Mouse (Mus musculus): ENCODE data around the gene Nobox. TPM values are rescaled to one million over a fixed set of nuclear protein-coding genes. Genes with fewer than 3 reads are reported as not detected.
A peak's percentile ranks its signal among the peaks of the same experiment; 100 is the strongest.

The Nobox gene
- polyA plus RNA-seq, 1 experiment from 2014 or later = not detected

DNA sequence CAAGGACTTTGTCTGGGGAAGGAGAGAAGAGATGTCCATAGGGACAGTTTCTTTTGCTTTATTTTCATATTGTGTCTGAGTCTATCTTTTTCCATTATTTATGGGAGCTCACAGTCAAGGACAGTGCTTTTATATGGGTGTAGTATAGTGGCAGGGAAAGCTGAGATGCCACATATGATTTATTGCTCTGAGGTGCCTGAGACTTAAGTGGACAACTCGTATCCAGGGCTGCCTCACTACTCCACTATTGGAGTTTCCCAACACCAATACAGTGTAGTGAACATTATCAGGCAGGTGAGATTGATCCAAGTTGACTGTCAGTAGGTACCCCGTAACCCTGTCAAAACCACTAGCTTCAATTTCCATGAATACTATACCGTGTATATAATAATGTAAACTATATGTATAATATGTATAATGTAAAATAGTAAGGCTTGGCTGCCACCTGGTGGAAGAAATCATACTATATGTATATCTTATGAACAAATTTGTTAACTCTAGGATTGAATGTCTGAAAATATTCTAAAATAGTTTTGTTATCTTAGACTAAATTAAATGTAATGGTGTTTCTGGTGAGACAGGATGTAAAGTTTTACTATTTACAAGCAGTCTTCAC is 26.4 kb upstream of the Nobox start:
- H3K27me3 ChIP-seq (replicated peaks; ENCODE audit: control insufficient read depth, insufficient read depth, low read length) = no peaks in the 10 kb centered on the region
- H3K27ac ChIP-seq (ENCODE audit: low read depth, low read length) = no peak overlapping the region
- ATAC-seq = no peak
- H3K36me3 ChIP-seq (ENCODE audit: control insufficient read depth, insufficient read depth, low read length) = no peaks in the 10 kb centered on the region
- no peaks in the 10 kb centered on the region for H3K9me3 ChIP-seq (replicated peaks; ENCODE audit: control insufficient read depth, low read length)
- H3K4me1 ChIP-seq (ENCODE audit: control insufficient read depth, insufficient read depth, low read length) = peaks cover 5% of the 10 kb centered on the region; the same call in 1 of the 2 replicates
- peak; percentile 56 for DNase-seq (ENCODE audit: low spot score)
- no peak overlapping the region for H3K9ac ChIP-seq (ENCODE audit: low read length)
- H3K4me2 ChIP-seq (ENCODE audit: low read length) = no peak overlapping the region
- no peak overlapping the region for H3K4me3 ChIP-seq (ENCODE audit: low read depth, low read length)
- 93% methylated on average over 3 of the region's 3 CpGs for WGBS

DNA sequence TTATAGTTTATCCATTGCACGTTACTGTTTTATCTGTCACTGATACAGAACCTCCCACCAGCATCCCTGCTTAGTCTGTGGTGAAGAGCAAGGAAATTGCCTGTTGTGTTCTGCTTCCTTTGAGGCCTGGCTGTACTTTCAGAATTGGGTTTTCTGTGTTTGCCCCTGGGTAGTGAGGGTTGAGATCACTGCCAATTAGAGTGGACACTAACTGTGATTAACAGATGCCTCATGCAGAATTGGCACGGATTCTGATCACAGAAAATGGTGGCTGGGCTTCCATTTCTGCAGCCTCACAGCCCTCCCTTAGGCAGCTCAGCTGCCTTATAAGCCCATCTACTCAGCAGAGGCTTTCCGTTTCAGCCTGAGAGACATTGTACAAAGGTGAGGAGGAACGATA is 24.1 kb upstream of the Nobox start:
- H3K9me3 ChIP-seq (replicated peaks; ENCODE audit: control insufficient read depth, low read length) = no peaks in the 10 kb centered on the region
- no peak overlapping the region for H3K9ac ChIP-seq (ENCODE audit: low read length)
- 34% methylated on average over 4 of the region's 4 CpGs for WGBS
- H3K27ac ChIP-seq (ENCODE audit: low read depth, low read length) = no peak overlapping the region
- DNase-seq (ENCODE audit: low spot score) (peak; percentile 67), ATAC-seq (peak; percentile 51; the same call in 1 of the 2 replicates)
- no peaks in the 10 kb centered on the region for H3K27me3 ChIP-seq (replicated peaks; ENCODE audit: control insufficient read depth, insufficient read depth, low read length)
- no peak overlapping the region for H3K4me3 ChIP-seq (ENCODE audit: low read depth, low read length)
- no peak overlapping the region for H3K4me2 ChIP-seq (ENCODE audit: low read length)
- H3K4me1 ChIP-seq (ENCODE audit: control insufficient read depth, insufficient read depth, low read length) = peaks cover 5% of the 10 kb centered on the region; the same call in 1 of the 2 replicates
- no peaks in the 10 kb centered on the region for H3K36me3 ChIP-seq (ENCODE audit: control insufficient read depth, insufficient read depth, low read length)

DNA sequence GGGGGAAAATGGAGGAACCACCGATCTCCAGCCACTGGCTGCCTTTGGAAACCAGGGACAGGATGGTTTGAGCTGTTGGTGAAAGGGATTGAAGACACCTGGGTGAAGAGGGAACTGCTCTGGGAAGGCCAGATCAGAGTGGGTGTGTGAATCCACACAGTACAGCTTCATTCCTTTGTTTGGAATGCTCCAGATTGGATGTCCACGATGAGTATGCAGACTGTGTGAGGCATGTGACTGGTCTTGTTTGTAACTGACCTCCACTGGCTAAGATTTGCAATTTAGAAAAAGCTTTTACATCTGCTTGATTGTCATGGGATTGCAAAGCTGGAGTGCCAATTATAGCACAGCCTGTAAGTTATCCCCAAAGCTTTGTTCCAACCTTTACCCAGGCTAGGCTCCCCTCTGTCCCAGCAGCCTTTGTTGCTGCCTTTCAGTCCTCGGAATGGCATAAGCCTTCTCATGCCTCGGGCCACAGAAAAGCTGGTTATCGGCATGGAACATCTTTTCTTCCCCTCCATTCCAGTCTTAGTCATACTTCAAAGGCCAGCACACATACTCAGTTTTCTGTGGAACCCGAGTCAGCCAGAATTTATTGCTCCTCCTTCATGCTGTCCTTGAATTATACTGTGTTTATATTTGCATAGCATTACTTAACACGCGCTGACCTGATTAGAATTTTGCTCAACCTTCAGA is 3.8 kb upstream of the Nobox start:
- no peak overlapping the region for H3K9ac ChIP-seq (ENCODE audit: low read length)
- no peaks in the 10 kb centered on the region for H3K4me1 ChIP-seq (ENCODE audit: control insufficient read depth, insufficient read depth, low read length)
- H3K4me3 ChIP-seq (ENCODE audit: low read depth, low read length) = no peak overlapping the region
- H3K9me3 ChIP-seq (replicated peaks; ENCODE audit: control insufficient read depth, low read length) = no peaks in the 10 kb centered on the region
- ATAC-seq (peak; percentile 68; the same call in 1 of the 2 replicates), DNase-seq (ENCODE audit: low spot score) (peak; percentile 23)
- H3K4me2 ChIP-seq (ENCODE audit: low read length) = no peak overlapping the region
- no peak overlapping the region for H3K27ac ChIP-seq (ENCODE audit: low read depth, low read length)
- no peaks in the 10 kb centered on the region for H3K36me3 ChIP-seq (ENCODE audit: control insufficient read depth, insufficient read depth, low read length)
- no peaks in the 10 kb centered on the region for H3K27me3 ChIP-seq (replicated peaks; ENCODE audit: control insufficient read depth, insufficient read depth, low read length)
- WGBS = 36% methylated on average over 8 of the region's 8 CpGs

DNA sequence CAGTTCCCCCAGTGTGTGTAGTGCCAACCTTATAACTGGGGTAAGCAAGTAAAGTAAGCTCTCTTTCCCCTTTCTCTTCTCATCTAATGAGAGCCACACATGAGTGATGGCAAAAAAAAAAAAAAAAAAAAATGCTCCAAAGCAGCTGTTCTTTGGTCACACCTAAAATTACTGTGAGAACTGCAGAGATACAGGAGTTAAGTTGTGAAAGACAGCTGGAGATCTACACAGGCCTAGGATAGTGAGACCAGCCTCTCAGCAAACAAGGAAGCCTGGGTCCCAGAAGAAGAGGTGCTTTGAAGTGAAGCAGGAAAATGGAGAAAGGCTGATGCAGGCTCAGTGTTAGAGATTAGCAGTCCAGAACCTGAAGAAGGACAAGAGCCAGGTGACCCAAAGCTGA is 3.2 kb upstream of the Nobox start:
- Histone ChIP-seq H3K9me3 (replicated peaks; ENCODE audit: control insufficient read depth, low read length) (no peaks in the 10 kb centered on the region), H3K27ac (ENCODE audit: low read depth, low read length) (no peak overlapping the region), H3K4me3 (ENCODE audit: low read depth, low read length) (no peak overlapping the region), H3K4me2 (ENCODE audit: low read length) (no peak overlapping the region), H3K4me1 (ENCODE audit: control insufficient read depth, insufficient read depth, low read length) (no peaks in the 10 kb centered on the region), H3K9ac (ENCODE audit: low read length) (no peak overlapping the region), H3K36me3 (ENCODE audit: control insufficient read depth, insufficient read depth, low read length) (no peaks in the 10 kb centered on the region), H3K27me3 (replicated peaks; ENCODE audit: control insufficient read depth, insufficient read depth, low read length) (no peaks in the 10 kb centered on the region)
- no peak for DNase-seq (ENCODE audit: low spot score)
- ATAC-seq = no peak

DNA sequence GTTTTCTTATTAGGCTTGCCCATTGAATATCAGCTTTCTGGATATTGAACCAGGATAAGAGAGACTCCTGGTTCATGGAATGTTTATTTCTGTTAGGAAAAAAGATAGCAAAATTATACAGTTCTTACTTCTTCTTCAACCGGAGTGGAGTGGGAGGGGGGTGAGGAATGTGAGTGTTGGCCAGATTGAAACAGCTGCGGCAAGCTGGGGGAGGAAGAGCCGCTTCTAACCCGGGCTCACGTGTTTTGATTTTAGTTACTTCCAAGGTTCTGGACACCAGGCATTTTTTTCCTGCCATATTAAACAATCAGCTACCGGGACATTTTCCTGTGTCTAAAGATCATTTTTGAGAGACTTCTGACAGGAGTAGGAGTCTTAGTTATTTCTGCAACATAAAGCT is 717 bp upstream of the Nobox start:
- H3K9ac ChIP-seq (ENCODE audit: low read length) = no peak overlapping the region
- no peak overlapping the region for H3K27ac ChIP-seq (ENCODE audit: low read depth, low read length)
- no peak overlapping the region for H3K4me3 ChIP-seq (ENCODE audit: low read depth, low read length)
- ATAC-seq (no peak), DNase-seq (ENCODE audit: low spot score) (no peak)
- no peaks in the 10 kb centered on the region for H3K9me3 ChIP-seq (replicated peaks; ENCODE audit: control insufficient read depth, low read length)
- H3K4me1 ChIP-seq (ENCODE audit: control insufficient read depth, insufficient read depth, low read length) = no peaks in the 10 kb centered on the region
- no peaks in the 10 kb centered on the region for H3K36me3 ChIP-seq (ENCODE audit: control insufficient read depth, insufficient read depth, low read length)
- H3K27me3 ChIP-seq (replicated peaks; ENCODE audit: control insufficient read depth, insufficient read depth, low read length) = no peaks in the 10 kb centered on the region
- no peak overlapping the region for H3K4me2 ChIP-seq (ENCODE audit: low read length)
- 85% methylated on average over 6 of the region's 6 CpGs for WGBS

DNA sequence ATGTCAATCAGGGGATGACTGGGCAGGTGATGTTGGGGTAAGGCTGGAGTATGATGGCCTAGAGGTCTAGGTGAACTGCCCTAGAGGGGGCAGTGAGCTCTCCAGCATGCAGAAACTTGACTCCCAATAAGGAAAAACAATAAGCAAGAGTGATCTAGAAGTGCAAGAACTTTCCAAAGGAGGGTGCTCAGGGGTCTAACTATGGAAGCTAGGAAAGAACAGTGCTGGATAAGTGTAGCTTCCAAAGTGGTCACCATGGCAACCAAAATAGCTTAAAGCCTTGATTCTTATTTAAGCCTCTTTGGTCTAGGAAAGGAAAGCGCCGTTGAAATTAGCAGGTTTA is 11.9 kb downstream of the Nobox start:
- Histone ChIP-seq H3K9me3 (replicated peaks; ENCODE audit: control insufficient read depth, low read length) (no peaks in the 10 kb centered on the region), H3K4me2 (ENCODE audit: low read length) (no peak overlapping the region), H3K27ac (ENCODE audit: low read depth, low read length) (no peak overlapping the region), H3K27me3 (replicated peaks; ENCODE audit: control insufficient read depth, insufficient read depth, low read length) (no peaks in the 10 kb centered on the region), H3K4me1 (ENCODE audit: control insufficient read depth, insufficient read depth, low read length) (no peaks in the 10 kb centered on the region), H3K36me3 (ENCODE audit: control insufficient read depth, insufficient read depth, low read length) (no peaks in the 10 kb centered on the region), H3K9ac (ENCODE audit: low read length) (no peak overlapping the region), H3K4me3 (ENCODE audit: low read depth, low read length) (no peak overlapping the region)
- DNase-seq (ENCODE audit: low spot score) = peak; percentile 62
- peak; percentile 64 for ATAC-seq
- 11% methylated on average over 2 of the region's 2 CpGs for WGBS

DNA sequence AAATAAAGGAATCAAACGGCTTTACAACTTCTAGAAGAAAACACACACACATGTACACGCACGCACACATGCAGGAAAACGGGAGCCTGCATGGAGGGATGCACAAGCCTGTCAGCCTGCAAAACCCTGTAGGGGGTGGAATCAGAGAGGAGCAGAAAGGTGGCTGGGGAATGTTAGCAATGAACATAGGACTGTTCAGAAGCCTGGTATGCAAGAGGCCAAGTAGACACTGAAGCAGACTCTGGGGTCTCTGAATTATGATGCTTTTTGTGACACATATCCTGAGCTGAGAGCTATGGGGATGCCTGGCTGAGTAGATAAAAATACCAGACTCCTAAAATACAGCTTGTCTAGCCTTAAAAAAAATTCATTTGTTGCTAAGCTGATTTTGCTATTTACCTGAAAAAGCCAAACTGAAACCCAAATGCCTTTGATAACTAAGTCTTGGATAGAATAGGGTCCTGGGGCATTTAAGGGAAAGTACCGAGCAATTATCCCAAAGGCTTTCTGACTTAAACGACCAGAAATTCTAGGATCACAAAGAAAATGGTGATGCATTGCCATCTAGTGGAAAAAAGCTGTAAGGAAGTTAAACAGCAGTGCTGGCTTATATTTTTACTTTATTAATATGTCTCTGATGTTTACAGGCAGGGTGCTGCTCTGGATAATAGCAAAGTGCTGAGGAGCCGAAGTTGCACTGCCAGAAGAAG is 12.4 kb downstream of the Nobox start:
- H3K4me2 ChIP-seq (ENCODE audit: low read length) = no peak overlapping the region
- DNase-seq (ENCODE audit: low spot score) = peak; percentile 82
- H3K4me3 ChIP-seq (ENCODE audit: low read depth, low read length) = no peak overlapping the region
- no peaks in the 10 kb centered on the region for H3K36me3 ChIP-seq (ENCODE audit: control insufficient read depth, insufficient read depth, low read length)
- no peak overlapping the region for H3K9ac ChIP-seq (ENCODE audit: low read length)
- no peaks in the 10 kb centered on the region for H3K4me1 ChIP-seq (ENCODE audit: control insufficient read depth, insufficient read depth, low read length)
- H3K27ac ChIP-seq (ENCODE audit: low read depth, low read length) = no peak overlapping the region
- ATAC-seq = peak; percentile 75
- no peaks in the 10 kb centered on the region for H3K27me3 ChIP-seq (replicated peaks; ENCODE audit: control insufficient read depth, insufficient read depth, low read length)
- no peaks in the 10 kb centered on the region for H3K9me3 ChIP-seq (replicated peaks; ENCODE audit: control insufficient read depth, low read length)
- 45% methylated on average over 7 of the region's 7 CpGs for WGBS

DNA sequence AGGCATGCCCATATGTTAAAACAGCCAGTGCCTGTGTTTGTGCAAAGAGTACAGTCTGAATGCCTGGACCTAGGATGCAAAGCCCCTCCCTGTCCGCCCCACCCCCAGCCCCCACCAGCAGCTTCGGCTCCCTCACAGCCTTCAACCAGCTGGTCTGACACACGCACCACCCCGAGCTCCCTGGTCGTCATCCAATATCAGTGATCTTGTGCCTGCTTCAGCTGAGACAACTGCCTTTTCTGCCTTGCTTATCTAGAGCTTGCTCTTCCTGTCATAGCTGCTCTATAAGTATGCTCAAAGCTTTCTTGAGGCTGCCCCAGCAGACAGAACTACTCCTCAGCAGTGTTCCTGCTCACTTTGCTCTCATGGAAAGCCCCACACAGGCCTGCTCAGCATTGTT is 13.4 kb downstream of the Nobox start:
- no peaks in the 10 kb centered on the region for H3K4me1 ChIP-seq (ENCODE audit: control insufficient read depth, insufficient read depth, low read length)
- H3K9ac ChIP-seq (ENCODE audit: low read length) = no peak overlapping the region
- no peak for ATAC-seq
- no peaks in the 10 kb centered on the region for H3K9me3 ChIP-seq (replicated peaks; ENCODE audit: control insufficient read depth, low read length)
- WGBS = 51% methylated on average over 5 of the region's 5 CpGs
- no peak overlapping the region for H3K27ac ChIP-seq (ENCODE audit: low read depth, low read length)
- H3K4me2 ChIP-seq (ENCODE audit: low read length) = no peak overlapping the region
- no peak overlapping the region for H3K4me3 ChIP-seq (ENCODE audit: low read depth, low read length)
- H3K27me3 ChIP-seq (replicated peaks; ENCODE audit: control insufficient read depth, insufficient read depth, low read length) = no peaks in the 10 kb centered on the region
- peak; percentile 5 for DNase-seq (ENCODE audit: low spot score)
- H3K36me3 ChIP-seq (ENCODE audit: control insufficient read depth, insufficient read depth, low read length) = no peaks in the 10 kb centered on the region

DNA sequence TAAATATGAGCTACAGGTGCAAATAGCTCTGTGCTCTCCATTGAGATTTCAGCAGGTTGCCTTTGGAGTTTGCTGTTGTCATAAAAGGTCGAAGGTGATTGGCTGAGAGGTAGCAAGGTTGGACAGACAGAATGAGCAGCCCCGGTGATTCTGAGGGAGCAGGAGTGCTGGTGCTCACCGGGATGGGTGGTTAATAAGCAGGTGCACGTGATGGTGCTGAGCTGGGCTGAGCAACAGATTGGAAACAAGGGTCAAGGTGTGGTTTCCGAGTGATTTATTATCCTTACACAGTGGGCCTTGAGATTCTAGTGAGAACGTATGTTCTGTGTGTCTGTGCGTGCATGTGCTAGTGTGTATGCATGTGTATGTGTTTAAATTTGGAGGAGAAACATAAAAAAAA is 16.2 kb downstream of the Nobox start:
- ATAC-seq = no peak
- Histone ChIP-seq H3K27me3 (replicated peaks; ENCODE audit: control insufficient read depth, insufficient read depth, low read length) (no peaks in the 10 kb centered on the region), H3K27ac (ENCODE audit: low read depth, low read length) (no peak overlapping the region), H3K4me2 (ENCODE audit: low read length) (no peak overlapping the region), H3K9ac (ENCODE audit: low read length) (no peak overlapping the region), H3K4me3 (ENCODE audit: low read depth, low read length) (no peak overlapping the region), H3K36me3 (ENCODE audit: control insufficient read depth, insufficient read depth, low read length) (no peaks in the 10 kb centered on the region), H3K9me3 (replicated peaks; ENCODE audit: control insufficient read depth, low read length) (no peaks in the 10 kb centered on the region), H3K4me1 (ENCODE audit: control insufficient read depth, insufficient read depth, low read length) (no peaks in the 10 kb centered on the region)
- 79% methylated on average over 7 of the region's 7 CpGs for WGBS
- no peak for DNase-seq (ENCODE audit: low spot score)

Data from forebrain, embryonic 14.5 days (tissue).